Mouse (Mus musculus) erythroblast, adult 5-6 weeks (primary cell): ENCODE measurements at regions not wholly inside any gene's neighbourhood (a gene's known extent, or its start where the extent isn't known, plus 50 kb on each side); places are given as distances from the start of the nearest gene placed in this dataset.
"Not testable (repeated sequence)": the region's sequence is repeated elsewhere in the genome, so short reads cannot be mapped to it uniquely, and the experiment has no call there.

Source experiments
- ATAC-seq: replicated peaks from 2 replicates; pipeline ENCODE4 v1.8.0; 2016; ENCODE audit warnings: moderate number of reproducible peaks, mild to moderate bottlenecking, moderate TSS enrichment, inconsistent platforms; ENCODE audit not compliant: poor library complexity, low FRiP score, severe bottlenecking

- no peak for ATAC-seq
Measured at GRCm38 (mm10) chr9:8731141-8731540, 168.5 kb upstream of the Pgr start.

GRCm38 (mm10) chr9:8733485-8733884, 166.1 kb upstream of the Pgr start:
- ATAC-seq = no peak

- no peak for ATAC-seq
Measured at GRCm38 (mm10) chr9:8740190-8740589, 159.4 kb upstream of the Pgr start.

- ATAC-seq = no peak
Measured at GRCm38 (mm10) chr9:8749878-8750277, 149.8 kb upstream of the Pgr start.

GRCm38 (mm10) chr9:8760876-8761275, 138.8 kb upstream of the Pgr start:
- no peak for ATAC-seq

- ATAC-seq = not testable (repeated sequence)
Measured at GRCm38 (mm10) chr9:8769398-8769797, 130.2 kb upstream of the Pgr start.

- no peak for ATAC-seq
Measured at GRCm38 (mm10) chr9:8769996-8770395, 129.6 kb upstream of the Pgr start.

GRCm38 (mm10) chr9:8781336-8781735, 118.3 kb upstream of the Pgr start:
- not testable (repeated sequence) for ATAC-seq

GRCm38 (mm10) chr9:8814236-8814635, 85.4 kb upstream of the Pgr start:
- ATAC-seq = no peak

- ATAC-seq = peak; percentile 96
Measured at GRCm38 (mm10) chr9:8823719-8824371, 75.8 kb upstream of the Pgr start.

- peak; percentile 77 for ATAC-seq
Measured at GRCm38 (mm10) chr9:8832150-8832549, 67.5 kb upstream of the Pgr start.

GRCm38 (mm10) chr9:8837073-8837472, 62.6 kb upstream of the Pgr start:
- ATAC-seq = no peak

GRCm38 (mm10) chr9:8838356-8838755, 61.3 kb upstream of the Pgr start:
- no peak for ATAC-seq

- ATAC-seq = no peak
Measured at GRCm38 (mm10) chr9:8838891-8839290, 60.7 kb upstream of the Pgr start.
